Mouse (Mus musculus) retina, adult 2 months (tissue): ENCODE data around the gene Icam4.
"Not testable (repeated sequence)": the region's sequence is repeated elsewhere in the genome, so short reads cannot be mapped to it uniquely, and the experiment has no call there.

Experiments used
- DNase-seq: peaks from one replicate; pipeline ENCODE4 v3.0.0-alpha.2; 2012; ENCODE audit warnings: low read depth, low spot score

Gene Icam4

GRCm38 (mm10) chr9:21029291-21030054 is at the start of gene Icam4:
Gene Icam4 (plus strand): TSS chr9:21029373.
- DNase-seq: no peak

DNA sequence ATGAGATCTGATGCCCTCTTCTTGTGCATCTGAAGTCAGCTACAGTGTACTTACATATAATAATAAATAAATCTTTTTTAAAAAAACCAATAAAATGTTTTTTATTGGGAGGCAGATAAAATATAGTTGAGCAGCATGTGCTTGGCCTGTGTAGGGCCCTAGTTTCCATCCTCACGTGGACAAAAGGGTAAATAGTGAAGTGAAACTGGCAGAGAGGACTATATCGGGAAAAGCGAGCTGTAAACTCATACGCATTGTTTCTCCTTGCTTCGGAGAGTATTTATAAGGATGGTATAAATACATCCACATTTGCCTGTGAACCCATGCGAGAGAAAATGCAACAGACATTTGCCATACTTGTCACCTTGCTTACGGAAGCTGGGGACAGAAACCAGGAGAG is 49.4 kb upstream of the Icam4 start:
- DNase-seq: no peak

GRCm38 (mm10) chr9:20982171-20982570 is 47.0 kb upstream of the Icam4 start:
- no peak for DNase-seq

DNA sequence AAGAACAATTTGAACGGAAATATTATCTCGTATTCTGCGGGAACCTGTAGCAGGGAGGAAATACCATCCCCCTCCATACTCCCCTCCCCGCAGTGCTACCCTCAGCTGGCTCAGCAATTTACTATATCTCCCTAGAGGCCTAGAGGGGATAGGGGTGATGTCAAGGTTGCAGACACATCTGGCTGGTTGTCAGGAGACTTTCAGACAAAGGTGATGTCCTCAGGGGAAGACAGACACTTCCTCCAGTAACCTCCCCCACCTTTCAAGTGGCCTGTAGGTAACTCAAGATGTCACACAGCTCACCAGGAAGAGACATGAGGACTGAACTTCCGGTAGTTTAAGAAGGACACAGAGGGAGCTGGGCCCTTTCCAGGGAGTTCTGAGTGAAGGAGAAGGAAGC is 46.0 kb upstream of the Icam4 start:
- no peak for DNase-seq

- DNase-seq: no peak
These were observed 42.1 kb upstream of the Icam4 start for GRCm38 (mm10) chr9:20986952-20987686.

GRCm38 (mm10) chr9:20987953-20988352 is 41.2 kb upstream of the Icam4 start:
- DNase-seq: no peak

- no peak for DNase-seq
These were observed 38.3 kb upstream of the Icam4 start for GRCm38 (mm10) chr9:20990861-20991260.

- DNase-seq: no peak
These were observed 37.6 kb upstream of the Icam4 start for GRCm38 (mm10) chr9:20991587-20991986.

GRCm38 (mm10) chr9:20993165-20993898 is 35.8 kb upstream of the Icam4 start:
- no peak for DNase-seq

DNA sequence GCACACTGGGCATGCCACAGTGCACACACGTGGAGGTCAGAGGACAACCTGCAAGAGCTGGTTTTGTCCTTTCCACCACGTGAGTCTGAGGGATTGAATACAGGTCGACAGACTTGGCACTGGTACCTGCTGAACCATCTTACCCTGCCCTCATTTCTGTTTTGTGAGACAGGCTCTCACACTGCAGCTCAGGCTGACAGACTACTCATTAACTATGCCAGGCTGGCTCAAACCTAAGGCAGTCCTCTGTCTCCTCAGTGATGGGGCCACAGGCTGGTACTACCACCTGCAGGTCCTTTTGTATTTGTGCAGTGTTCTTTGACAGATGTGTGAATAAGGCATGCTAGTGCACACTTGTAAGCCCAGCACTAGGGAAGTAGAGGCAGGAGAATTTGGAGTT is 34.1 kb upstream of the Icam4 start:
- DNase-seq: no peak

DNA sequence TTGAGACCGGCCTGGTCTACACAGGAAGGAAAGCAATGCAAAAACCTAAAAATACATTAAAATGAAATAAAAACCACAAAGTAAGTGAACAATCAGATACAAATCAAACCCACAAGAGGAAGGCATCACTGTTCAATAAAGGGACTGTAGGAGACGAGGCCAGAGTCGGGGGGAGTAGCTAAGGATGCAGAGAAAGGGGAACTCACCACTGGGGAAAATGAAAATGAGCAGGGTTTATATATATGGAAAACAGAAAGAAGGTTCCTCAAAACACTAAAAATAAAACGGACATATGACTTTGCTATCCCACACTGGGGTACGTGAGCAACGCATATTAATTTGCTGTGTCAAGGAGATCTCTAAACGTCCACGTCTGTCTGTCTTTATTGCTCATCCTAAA is 32.1 kb upstream of the Icam4 start:
- no peak for DNase-seq

- DNase-seq: not testable (repeated sequence)
These were observed 30.8 kb upstream of the Icam4 start for GRCm38 (mm10) chr9:20998337-20998736.

GRCm38 (mm10) chr9:21000811-21001210 is 28.4 kb upstream of the Icam4 start:
- no peak for DNase-seq

GRCm38 (mm10) chr9:21001651-21002200 is 27.4 kb upstream of the Icam4 start:
- DNase-seq: no peak

GRCm38 (mm10) chr9:21002270-21002626 is 26.9 kb upstream of the Icam4 start:
- DNase-seq: no peak

DNA sequence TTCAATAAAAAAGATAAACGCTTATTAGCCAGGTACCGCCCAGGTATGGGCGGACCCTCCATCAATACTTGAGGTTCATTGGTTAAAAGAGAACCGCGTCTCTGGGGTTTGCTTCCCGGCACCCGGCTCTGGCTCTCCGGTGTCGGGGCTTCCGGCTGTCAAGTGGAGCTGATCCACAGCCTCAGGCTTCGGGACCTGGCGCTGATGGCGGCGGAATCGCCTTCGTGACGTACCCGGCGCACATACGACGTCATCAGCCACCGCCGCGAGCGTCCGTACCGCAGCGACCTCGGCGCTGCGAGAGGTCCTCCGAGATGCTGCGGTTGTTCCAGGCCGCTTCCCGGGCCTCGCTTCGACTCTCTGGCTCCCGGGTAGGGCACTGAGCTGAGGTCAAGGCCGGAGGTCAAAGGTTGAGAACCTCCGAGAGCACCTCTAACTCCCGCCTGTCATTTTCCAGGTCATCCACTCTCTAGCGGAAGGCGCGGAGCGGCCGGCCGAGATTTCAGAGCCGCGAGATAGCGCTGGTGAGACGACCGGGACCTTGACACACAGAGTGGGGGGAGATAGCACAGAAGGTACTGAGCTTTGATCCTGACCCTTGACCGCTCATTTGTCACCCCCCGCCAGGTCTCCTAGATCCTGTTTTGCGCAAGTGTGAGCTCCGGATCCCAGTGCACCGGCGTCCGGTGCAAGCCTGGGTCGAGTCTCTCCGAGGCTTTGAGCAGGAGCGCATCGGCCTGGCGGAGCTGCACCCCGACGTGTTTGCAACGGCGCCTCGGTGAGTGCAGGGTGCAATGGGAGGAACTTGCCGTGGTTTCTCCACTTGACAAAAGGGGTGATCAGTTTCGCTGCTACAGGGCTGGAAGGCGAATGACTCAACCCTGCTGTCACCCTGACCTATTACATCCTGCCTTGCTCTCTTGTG is 26.3 kb upstream of the Icam4 start, which contains the start of gene Mrpl4:
TSS of gene Mrpl4 (plus strand) at position 112 of the 925 bp plus-strand sequence.
- DNase-seq: peak; percentile 81

DNA sequence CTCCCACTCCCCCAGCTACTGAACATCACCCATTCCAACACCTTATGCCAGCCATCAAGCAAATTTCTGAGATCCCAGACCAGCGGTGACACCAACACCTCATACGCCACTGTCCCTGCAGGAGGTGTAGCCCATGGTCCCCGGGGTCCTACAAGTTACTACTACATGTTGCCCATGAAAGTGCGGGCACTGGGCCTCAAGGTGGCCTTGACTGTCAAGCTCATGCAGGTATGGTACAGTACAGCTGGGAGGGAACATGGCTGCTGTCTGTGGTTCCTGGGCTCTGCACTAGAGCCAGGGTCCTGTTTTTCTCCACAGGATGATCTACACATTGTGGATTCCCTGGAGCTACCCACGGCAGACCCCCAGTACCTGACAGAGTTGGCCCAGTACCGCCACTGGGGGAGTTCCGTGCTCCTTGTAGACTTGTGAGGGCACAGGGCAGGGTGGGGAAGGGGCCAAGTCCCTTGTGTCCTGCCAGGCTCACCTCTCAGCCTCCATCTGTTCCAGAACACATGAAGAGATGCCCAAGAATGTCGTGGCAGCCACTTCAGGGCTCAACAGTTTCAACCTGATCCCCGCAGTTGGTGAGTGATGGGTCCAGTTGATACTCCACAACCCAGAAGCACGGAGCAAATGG is 21.7 kb upstream of the Icam4 start:
- DNase-seq: no peak

GRCm38 (mm10) chr9:21008007-21008406 is 21.2 kb upstream of the Icam4 start:
- no peak for DNase-seq

- no peak for DNase-seq
These were observed 18.8 kb upstream of the Icam4 start for GRCm38 (mm10) chr9:21010362-21010761.

- not testable (repeated sequence) for DNase-seq
These were observed 18.1 kb upstream of the Icam4 start for GRCm38 (mm10) chr9:21010939-21011541.
